Mouse (Mus musculus) kidney, adult 18-20 months (tissue): Measurements from ENCODE around the gene Ftl1.
"Not testable (repeated sequence)": the region's sequence is repeated elsewhere in the genome, so short reads cannot be mapped to it uniquely, and the experiment has no call there.

Experiments used
- DNase-seq: peaks from one replicate; pipeline ENCODE4 v3.0.0; 2021

The Ftl1 gene

DNA sequence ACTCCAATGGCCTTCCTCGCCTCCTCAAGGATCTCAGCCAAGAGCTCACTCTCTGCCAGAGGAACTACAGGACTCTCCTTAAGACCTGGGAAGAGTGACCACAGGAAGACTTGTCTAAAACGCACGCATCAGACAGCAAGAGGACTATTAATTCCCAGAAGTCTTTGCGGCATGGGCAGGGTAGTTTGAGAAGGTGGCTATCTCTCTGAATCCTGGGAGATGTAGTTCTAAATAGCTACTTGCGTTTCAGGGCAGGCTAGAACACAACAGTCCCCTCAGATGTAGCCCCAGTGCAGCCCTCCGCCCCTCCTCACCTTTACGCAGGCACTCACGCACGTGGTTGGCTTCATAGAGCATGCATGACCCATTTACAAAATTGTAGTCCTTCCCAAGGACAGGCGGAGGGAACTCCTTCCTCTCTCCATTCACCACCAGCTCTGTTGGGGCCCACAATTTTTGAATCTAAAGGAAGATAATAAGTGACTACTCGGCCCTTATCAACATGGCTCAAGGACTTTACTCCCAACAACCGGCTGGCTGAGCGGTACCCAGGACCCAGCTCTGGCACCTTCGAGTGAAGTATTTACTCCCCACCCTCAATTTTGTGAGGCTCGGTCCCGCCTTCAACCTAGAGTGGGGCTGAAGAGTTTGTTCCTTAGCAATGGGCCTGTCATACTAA is 15.7 kb upstream of the Ftl1 start:
- DNase-seq = peak; percentile 65

- peak; percentile 85 for DNase-seq
Observed at GRCm38 (mm10) chr7:45470869-45471268, 11.2 kb upstream of the Ftl1 start.

DNA sequence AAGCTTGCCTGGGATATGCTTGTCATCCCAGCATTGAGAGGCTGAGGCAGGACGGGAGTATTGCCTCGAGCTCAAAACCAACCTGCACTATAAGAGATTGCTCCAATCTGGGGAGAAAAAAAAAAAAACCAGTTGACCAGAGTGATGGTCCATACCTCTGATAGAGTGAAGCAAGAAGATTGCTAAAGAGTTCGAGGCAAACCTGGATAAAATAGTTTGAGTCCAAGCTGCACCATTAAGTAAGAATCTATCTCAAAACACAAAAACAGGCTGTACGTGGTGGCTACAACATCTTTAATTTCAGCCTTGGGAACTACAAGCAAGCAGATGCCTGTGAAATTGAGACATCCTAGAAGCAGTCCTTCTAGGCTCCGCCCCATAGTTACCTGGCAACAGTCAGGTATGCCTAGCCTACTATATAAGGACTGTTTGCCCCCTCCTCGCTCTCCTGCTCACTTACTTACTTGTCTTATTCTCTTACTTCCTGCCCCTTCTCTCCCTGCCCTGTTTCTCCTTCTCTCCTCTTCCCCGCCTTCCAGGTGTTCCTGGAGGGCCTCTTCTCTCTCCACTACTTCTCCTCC is 7.5 kb upstream of the Ftl1 start:
- no peak for DNase-seq

DNA sequence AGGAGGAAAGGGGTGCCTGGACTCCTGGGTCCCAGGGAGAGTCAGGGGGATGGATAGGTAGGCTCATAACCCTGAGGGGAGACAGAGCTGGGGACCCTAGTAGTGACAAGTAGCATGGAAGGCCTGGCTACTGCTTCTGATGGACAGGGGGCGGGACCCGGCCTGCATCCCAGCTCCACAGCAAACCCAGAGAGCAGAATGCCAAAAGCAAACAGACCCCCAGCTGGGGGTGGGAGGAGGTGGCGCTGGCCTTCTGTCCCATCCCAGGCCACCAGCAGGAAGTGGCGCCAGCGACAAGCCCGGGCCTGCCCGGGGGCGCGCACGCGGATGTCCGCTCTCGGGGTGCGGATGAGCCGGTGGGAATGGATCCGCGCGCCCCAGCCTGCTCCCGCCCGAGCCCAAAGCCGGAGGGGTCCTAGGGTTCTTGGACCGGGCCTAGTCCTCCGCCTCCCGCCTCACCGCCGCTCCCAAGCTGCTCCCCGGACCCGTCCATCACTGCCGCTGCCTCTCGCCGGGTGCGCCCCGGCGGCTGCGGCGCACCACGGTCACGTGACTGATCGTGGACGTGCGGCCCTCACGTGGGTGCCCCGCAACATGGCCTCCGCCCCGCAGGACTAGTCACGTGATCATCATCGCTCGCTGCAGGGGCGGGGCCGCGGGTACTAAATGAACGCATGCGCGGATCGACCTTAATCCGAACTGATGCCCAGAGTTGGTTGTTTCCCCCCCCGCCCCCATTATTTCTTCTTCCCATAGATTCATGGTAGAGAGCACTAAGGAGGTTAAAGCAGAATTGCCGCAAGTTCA is 6.8 kb upstream of the Ftl1 start, which contains the start of gene Bax:
TSS of gene Bax (minus strand) at position 616 of the 807 bp plus-strand sequence.
- DNase-seq = peak; percentile 96

DNA sequence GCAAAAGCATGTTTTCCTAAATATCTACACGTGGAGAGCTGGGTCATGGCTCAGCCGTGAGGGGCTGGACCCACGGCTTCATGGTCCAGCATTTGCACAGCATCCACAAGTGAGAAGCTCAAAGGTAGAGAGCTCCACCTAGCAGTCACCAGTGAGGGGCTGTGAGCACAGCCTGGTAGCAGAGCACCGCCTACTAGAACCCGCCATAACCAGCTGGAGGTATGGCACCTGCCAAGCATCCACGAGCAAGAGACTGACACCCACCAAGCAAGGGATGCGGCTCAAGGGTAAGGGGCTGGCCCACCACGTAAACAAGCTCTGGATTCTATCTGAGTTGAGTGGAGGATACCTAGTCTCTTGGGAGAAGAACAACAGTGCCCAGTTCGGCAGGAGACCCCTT is 5.9 kb upstream of the Ftl1 start:
- DNase-seq = peak; percentile 42

DNA sequence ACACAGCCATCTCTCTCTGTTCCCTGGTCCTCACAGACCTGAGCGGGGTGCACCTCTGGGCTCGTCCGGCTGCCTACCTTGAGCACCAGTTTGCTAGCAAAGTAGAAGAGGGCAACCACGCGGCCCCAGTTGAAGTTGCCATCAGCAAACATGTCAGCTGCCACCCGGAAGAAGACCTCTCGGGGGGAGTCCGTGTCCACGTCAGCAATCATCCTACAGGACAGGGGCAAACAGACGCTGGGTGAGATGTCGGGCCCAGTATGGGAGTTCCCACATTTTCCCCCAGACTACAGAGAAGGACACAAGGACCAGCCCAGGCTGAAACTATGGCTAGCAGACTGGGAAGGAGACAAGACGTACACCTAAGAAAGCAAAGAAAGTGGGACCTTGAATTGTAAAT is 5.4 kb upstream of the Ftl1 start:
- no peak for DNase-seq

GRCm38 (mm10) chr7:45463987-45464778 is 4.5 kb upstream of the Ftl1 start:
- no peak for DNase-seq

- not testable (repeated sequence) for DNase-seq
Observed at GRCm38 (mm10) chr7:45462868-45463267, 3.2 kb upstream of the Ftl1 start.

DNA sequence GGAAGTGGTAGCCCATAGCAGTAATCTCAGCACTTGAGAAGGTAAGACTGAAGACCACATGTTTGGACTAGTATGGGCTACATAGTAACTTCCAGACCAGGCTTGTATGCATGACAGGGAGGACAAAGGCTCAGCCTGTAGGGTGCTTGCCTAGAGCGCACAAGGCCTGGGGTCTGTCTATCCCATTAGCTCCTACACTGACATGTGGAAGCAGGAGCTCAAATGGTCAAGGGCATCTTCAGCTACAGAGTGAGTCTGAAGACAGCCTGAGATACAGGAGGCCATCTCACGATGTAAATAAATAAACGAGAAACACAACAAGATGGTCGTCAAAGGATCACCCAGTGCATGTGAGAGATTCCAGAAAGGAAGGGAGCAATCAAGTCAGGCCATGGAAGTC is 2.6 kb upstream of the Ftl1 start:
- DNase-seq = no peak

- no peak for DNase-seq
Observed at GRCm38 (mm10) chr7:45461781-45462180, 2.1 kb upstream of the Ftl1 start.

- no peak for DNase-seq
Observed at GRCm38 (mm10) chr7:45461326-45461725, 1.6 kb upstream of the Ftl1 start.

- DNase-seq = peak; percentile 81
Observed at GRCm38 (mm10) chr7:45460860-45461314, 1.2 kb upstream of the Ftl1 start.

DNA sequence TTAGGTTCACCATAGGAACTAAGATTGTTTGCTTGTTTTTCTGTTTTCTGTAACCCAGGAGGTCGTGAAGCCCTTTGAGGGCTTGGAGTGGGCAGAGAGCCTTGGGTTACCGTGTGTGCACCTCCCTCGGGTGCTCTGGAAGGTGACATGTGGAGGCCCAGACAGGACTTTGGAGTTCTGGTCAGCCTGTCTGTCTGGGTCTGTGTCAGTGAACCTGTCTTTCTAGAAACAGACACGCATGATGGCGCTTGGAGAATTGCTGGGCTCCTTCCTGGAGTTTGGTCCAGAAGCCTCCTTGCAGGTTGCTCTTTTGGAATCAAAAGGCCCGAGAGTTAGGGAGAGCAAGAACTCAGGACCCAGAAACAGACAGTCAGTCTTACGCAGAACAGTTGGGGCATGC is 693 bp upstream of the Ftl1 start:
- peak; percentile 71 for DNase-seq

GRCm38 (mm10) chr7:45458748-45459563 is 728 bp downstream of the Ftl1 start:
- DNase-seq = peak; percentile 79

- DNase-seq = peak; percentile 71
Observed at GRCm38 (mm10) chr7:45457204-45458060, 2.3 kb downstream of the Ftl1 start.

GRCm38 (mm10) chr7:45456721-45457203 is 2.9 kb downstream of the Ftl1 start:
- no peak for DNase-seq

DNA sequence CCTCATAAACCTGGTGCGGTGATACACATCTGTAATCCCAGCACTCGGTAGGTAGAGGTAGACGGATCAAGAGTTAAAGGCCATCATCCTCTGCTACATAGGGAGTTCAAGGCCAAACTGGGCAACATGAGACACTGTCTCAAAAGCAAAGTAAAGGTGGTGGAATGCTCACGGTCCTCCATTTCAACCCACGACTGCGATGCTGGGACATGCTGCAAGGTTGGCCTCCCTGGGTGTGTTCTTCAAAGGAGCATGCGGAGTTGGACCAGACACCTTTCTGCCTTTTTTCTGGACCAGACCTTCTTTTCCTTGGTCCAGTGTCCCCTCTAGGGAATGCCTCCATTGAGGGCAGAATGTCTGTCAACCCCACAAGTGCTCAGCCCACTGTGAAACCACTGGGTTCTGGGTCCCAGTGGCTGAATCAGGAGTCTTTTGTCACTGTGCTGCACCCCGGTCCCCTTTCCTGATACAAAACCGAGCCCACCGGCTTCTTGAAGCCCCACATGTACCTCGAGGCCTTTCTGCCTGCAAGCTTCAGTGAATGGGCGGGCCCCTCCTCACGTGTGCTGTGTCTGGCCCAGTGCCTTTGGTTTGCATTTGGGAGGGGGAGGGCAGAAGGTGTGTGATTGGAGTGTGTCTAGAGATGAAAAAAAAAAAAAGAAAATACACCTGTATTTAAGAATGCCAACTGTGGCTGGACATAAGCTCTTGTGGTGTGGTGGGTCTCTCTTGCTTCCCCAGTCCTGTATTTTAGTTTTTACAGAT is 3.6 kb downstream of the Ftl1 start:
- DNase-seq = no peak

DNA sequence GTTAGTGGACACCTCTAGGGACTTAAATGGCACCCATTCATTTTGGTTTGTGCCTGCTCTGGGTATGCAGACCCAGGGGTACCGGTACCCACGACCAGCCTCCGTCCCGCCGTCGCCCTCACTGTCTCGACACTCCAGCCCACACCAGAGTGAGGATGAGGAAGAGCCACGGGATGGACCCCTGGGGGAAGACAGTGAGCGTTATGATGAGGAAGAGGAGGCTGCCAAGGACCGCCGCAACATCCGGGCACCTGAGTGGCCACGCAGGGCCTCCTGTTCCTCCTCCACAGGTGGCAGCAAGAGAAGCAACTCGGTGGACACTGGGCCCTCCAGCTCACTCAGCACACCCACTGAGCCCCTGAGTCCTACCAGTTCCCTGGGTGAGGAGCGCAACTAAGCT is 4.7 kb downstream of the Ftl1 start:
- DNase-seq = no peak

DNA sequence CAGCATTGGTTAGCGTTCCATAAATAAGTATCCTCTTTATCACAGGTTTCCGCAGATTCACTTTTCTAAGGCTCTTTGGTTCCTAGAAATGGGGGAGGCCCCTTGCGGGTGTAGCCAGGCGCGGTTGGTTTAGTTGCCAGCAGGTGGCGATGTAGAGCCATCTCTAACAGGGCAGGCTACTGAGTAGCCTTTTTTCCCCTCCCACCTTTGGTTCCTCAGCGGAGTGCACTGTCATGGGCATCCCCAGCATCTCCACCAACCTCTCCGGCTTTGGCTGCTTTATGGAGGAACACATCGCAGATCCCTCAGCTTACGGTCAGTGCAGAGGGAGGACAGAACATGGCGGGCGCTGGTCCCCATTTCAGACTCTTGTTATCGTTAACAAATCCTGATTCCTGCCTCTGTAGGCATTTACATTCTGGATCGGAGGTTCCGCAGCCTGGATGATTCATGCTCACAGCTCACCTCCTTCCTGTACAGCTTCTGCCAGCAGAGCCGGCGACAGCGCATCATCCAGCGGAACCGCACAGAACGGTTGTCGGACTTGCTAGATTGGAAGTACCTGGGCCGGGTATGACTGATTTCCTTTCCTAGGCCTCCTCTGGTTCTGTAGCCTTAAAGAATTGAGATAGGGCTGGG is 8.2 kb downstream of the Ftl1 start:
- peak; percentile 85 for DNase-seq

GRCm38 (mm10) chr7:45449974-45450373 is 9.7 kb downstream of the Ftl1 start:
- DNase-seq = no peak
